Mouse (Mus musculus): ENCODE measurements around the gene Abcg5.

DNA sequence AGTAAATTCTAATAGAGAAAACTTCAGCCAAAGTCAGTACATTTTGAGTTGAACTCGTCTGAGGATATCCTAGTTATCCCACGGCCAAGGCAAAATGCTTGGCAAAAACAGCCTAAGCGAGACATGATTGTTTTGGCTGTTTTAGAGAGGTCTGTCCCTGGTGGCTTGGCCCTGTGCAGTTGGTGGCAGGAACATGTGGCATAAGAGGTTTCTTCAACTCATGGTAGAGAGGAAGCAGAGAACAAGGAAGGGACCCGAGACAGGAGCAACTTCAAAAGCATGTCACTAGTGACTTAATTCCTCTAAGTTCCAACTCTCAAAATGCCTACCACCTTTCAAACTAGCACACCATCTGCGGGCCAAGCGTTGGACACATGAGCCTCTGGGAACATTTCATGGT is 62.2 kb downstream of the Abcg5 start:
- TF ChIP-seq POLR2A (IDR thresholded peaks at IDR 0.05; ENCODE audit: low read depth, low read length) (no peak), CTCF (conservative IDR thresholded peaks at IDR 0.05; ENCODE audit: insufficient read depth, insufficient read length, low read depth, low read length) (no peak)
